Mouse (Mus musculus) MN1 (cell line): Measurements from ENCODE around the gene Vmn1r33.
"Not testable (repeated sequence)": the region's sequence is repeated elsewhere in the genome, so short reads cannot be mapped to it uniquely, and the experiment has no call there.

Experiments
- DNase-seq: peaks from one replicate; pipeline ENCODE4 v3.0.0-alpha.2; 2016; ENCODE audit warnings: low spot score

The Vmn1r33 gene

GRCm38 (mm10) chr6:66618182-66618581 lies at the start of gene Vmn1r33:
TSS of gene Vmn1r33 (minus strand) at chr6:66618282.
- DNase-seq: not testable (repeated sequence)

- DNase-seq: no peak
These were observed 25.7 kb upstream of the Vmn1r33 start, which contains the start of gene Vmn1r34 for GRCm38 (mm10) chr6:66643779-66644178. TSS of gene Vmn1r34 (minus strand) at chr6:66643879.

GRCm38 (mm10) chr6:66595804-66596203 lies 22.3 kb downstream of the Vmn1r33 start:
- DNase-seq: no peak
